Mouse (Mus musculus) limb, embryonic 14.5 days (tissue): ENCODE data around the gene B4galt3. TPM values are rescaled to one million over a fixed set of nuclear protein-coding genes. Genes with fewer than 3 reads are reported as not detected.

Experiments
- ATAC-seq: fragments of 200-750 bp; cut with Nextera tagmentation; 2 replicates; pipeline ENCODE4 v1.8.0; 2017; ENCODE audit warnings: low read depth, moderate number of reproducible peaks, moderate TSS enrichment; ENCODE audit not compliant: low FRiP score
- DNase-seq: peaks from one replicate; pipeline ENCODE4 v3.0.0-alpha.2; 2015; ENCODE audit warnings: low spot score
- H3K27ac ChIP-seq: fragments of 300-500 bp; sonication (generic); replicated peaks from 2 replicates; pipeline ENCODE4 v1.5.1; 2014; ENCODE audit warnings: low read depth, mild to moderate bottlenecking, low read length, moderate library complexity, mixed read lengths
- H3K27me3 ChIP-seq: fragments of 300-500 bp; sonication (generic); 2 replicates; pipeline ENCODE4 v1.6.1; 2014; ENCODE audit warnings: low read length, mixed read lengths; ENCODE audit not compliant: control insufficient read depth, insufficient read depth
- H3K36me3 ChIP-seq: fragments of 300-500 bp; sonication (generic); 2 replicates; pipeline ENCODE4 v1.6.1; 2014; ENCODE audit warnings: mild to moderate bottlenecking, low read length, moderate library complexity, mixed read lengths; ENCODE audit not compliant: control insufficient read depth, insufficient read depth
- H3K4me1 ChIP-seq: fragments of 300-500 bp; sonication (generic); 2 replicates; pipeline ENCODE4 v1.6.1; 2014; ENCODE audit warnings: antibody characterized with exemption, low read length, mixed read lengths; ENCODE audit not compliant: control insufficient read depth, insufficient read depth
- H3K4me2 ChIP-seq: fragments of 300-500 bp; sonication (generic); replicated peaks from 2 replicates; pipeline ENCODE4 v1.6.1; 2014; ENCODE audit warnings: low read depth, mild to moderate bottlenecking, low read length, moderate library complexity; ENCODE audit not compliant: severe bottlenecking
- H3K4me3 ChIP-seq: fragments of 300-500 bp; sonication (generic); replicated peaks from 2 replicates; pipeline ENCODE4 v1.5.1; 2014; ENCODE audit warnings: low read length
- H3K9ac ChIP-seq: fragments of 300-500 bp; sonication (generic); 2 replicates; pipeline ENCODE4 v1.6.1; 2014; ENCODE audit warnings: mild to moderate bottlenecking, low read depth, low read length, moderate library complexity; ENCODE audit not compliant: severe bottlenecking
- H3K9me3 ChIP-seq: fragments of 300-500 bp; sonication (generic); 2 replicates; pipeline ENCODE4 v1.6.1; 2016; ENCODE audit warnings: low read length; ENCODE audit not compliant: control insufficient read depth
- POLR2A ChIP-seq: fragments of 200-500 bp; IDR thresholded peaks from 2 replicates; pipeline ENCODE4 v1.8.0; 2012; ENCODE audit warnings: inconsistent platforms, mild to moderate bottlenecking, moderate library complexity, borderline replicate concordance; ENCODE audit not compliant: insufficient read depth, insufficient read length; ENCODE audit errors: extremely low read depth
- WGBS: fragments of 180-500 bp; shearing (Covaris S2); extraction: QIAGEN DNeasy Blood & Tissue Kit; methylation state at CpG from one replicate; pipeline ENCODE4 v1.1.7; 2014; 5-methylcytosine and 5-hydroxymethylcytosine counted together
- polyA plus RNA-seq, 2 experiments: library from polyadenylated mRNA; depleted of rRNA in 1 of 2; stranded (reverse) in 1 of 2; unstranded in 1 of 2; fragments of >200 nt; fragmentation: Nextera tagmentation in 1 of 2; extraction: Ambion mirVana in 1 of 2; gene quantifications; 2 replicates each; pipeline versions ENCODE4 v1.2.1 to v1.2.3; 2012 to 2014

The B4galt3 gene
- polyA plus RNA-seq, 2 experiments: 68.7 to 87.2 TPM

DNA sequence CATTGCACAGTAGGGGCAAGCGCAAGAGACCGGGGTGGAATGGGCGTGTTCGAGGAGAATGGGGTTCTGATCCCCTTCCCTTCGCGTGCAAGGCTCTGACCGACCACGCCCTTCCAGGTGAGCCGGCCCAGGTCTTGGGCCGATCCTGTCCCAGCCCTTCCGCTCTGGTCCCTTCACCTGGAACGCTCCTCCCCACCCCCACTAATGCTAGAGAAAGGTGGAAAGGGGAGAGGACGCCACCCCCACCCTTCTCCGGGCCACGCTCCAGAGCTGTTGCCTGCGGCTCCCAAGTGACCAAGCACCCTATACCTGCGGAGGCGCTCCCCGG lies 409 bp downstream of the B4galt3 start:
- TF ChIP-seq POLR2A: no peak
- H3K27ac ChIP-seq: no peak overlapping the region
- WGBS: 5% methylated on average over 19 of the region's 19 CpGs

GRCm38 (mm10) chr1:171271196-171271595 lies 1.1 kb downstream of the B4galt3 start:
- DNase-seq (no peak), ATAC-seq (no peak)
- Histone ChIP-seq H3K4me2 (peak overlapping the region; percentile 96), H3K9ac (peak overlapping the region; percentile 77), H3K4me1 (peaks cover 13% of the 10 kb centered on the region), H3K36me3 (peaks cover 39% of the 10 kb centered on the region), H3K9me3 (no peaks in the 10 kb centered on the region), H3K27ac (no peak overlapping the region), H3K4me3 (peak overlapping the region; percentile 88), H3K27me3 (no peaks in the 10 kb centered on the region)
- 51% methylated on average over 9 of the region's 9 CpGs for WGBS
- no peak for TF ChIP-seq POLR2A

More for the DNA sequence above, 409 bp downstream of the B4galt3 start:
- Histone ChIP-seq H3K36me3 (peaks cover 32% of the 10 kb centered on the region), H3K4me1 (peaks cover 13% of the 10 kb centered on the region), H3K9ac (peak overlapping the region; percentile 77), H3K27me3 (no peaks in the 10 kb centered on the region), H3K4me2 (peak overlapping the region; percentile 96), H3K4me3 (peak overlapping the region; percentile 88), H3K9me3 (no peaks in the 10 kb centered on the region)
- DNase-seq (no peak), ATAC-seq (peak; percentile 35; the same call in 1 of the 2 replicates)

GRCm38 (mm10) chr1:171271622-171272021 lies 1.5 kb downstream of the B4galt3 start:
- H3K9ac ChIP-seq: no peak overlapping the region
- H3K27me3 ChIP-seq: no peaks in the 10 kb centered on the region
- ATAC-seq (no peak), DNase-seq (no peak)
- no peak overlapping the region; the same call in 1 of the 2 replicates for H3K4me3 ChIP-seq
- no peak for TF ChIP-seq POLR2A
- WGBS: 68% methylated on average over 10 of the region's 10 CpGs
- H3K4me2 ChIP-seq: no peak overlapping the region; the same call in 1 of the 2 replicates
- H3K27ac ChIP-seq: no peak overlapping the region
- no peaks in the 10 kb centered on the region for H3K9me3 ChIP-seq
- H3K4me1 ChIP-seq: peaks cover 13% of the 10 kb centered on the region
- peaks cover 43% of the 10 kb centered on the region for H3K36me3 ChIP-seq

- WGBS: 95% methylated on average over 3 of the region's 3 CpGs
- no peaks in the 10 kb centered on the region for H3K27me3 ChIP-seq
- H3K4me3 ChIP-seq: no peak overlapping the region
- DNase-seq: no peak
- no peaks in the 10 kb centered on the region for H3K9me3 ChIP-seq
- H3K4me2 ChIP-seq: no peak overlapping the region
- peaks cover 13% of the 10 kb centered on the region for H3K4me1 ChIP-seq
- ATAC-seq: no peak
- H3K36me3 ChIP-seq: peaks cover 48% of the 10 kb centered on the region
- no peak for TF ChIP-seq POLR2A
- H3K9ac ChIP-seq: no peak overlapping the region
- H3K27ac ChIP-seq: no peak overlapping the region
These were observed 2.0 kb downstream of the B4galt3 start for GRCm38 (mm10) chr1:171272086-171272485.

GRCm38 (mm10) chr1:171274171-171274570 lies 4.0 kb downstream of the B4galt3 start:
- peaks cover 13% of the 10 kb centered on the region for H3K4me1 ChIP-seq
- H3K4me3 ChIP-seq: no peak overlapping the region
- WGBS: 93% methylated on average over 12 of the region's 12 CpGs
- no peak for TF ChIP-seq POLR2A
- H3K27ac ChIP-seq: no peak overlapping the region
- peaks cover 69% of the 10 kb centered on the region for H3K36me3 ChIP-seq
- H3K4me2 ChIP-seq: no peak overlapping the region
- ATAC-seq (no peak), DNase-seq (no peak)
- H3K9ac ChIP-seq: no peak overlapping the region
- H3K27me3 ChIP-seq: no peaks in the 10 kb centered on the region
- H3K9me3 ChIP-seq: no peaks in the 10 kb centered on the region
